Mouse (Mus musculus) lung, postnatal 0 days (tissue): ENCODE data around the gene Krt34. TPM values are rescaled to one million over a fixed set of nuclear protein-coding genes. Genes with fewer than 3 reads are reported as not detected.

Source experiments
- ATAC-seq: fragments of 200-750 bp; cut with Nextera tagmentation; 2 replicates; pipeline ENCODE4 v1.8.0; 2017; ENCODE audit warnings: moderate library complexity
- DNase-seq: peaks from one replicate; pipeline ENCODE4 v3.0.0-alpha.2; 2016; ENCODE audit warnings: low spot score
- H3K27ac ChIP-seq: fragments of 300-500 bp; sonication (generic); 2 replicates; pipeline ENCODE4 v1.5.1; 2014; ENCODE audit warnings: antibody characterized with exemption, mild to moderate bottlenecking, low read length, mixed read lengths
- H3K27me3 ChIP-seq: fragments of 300-500 bp; sonication (generic); replicated peaks from 2 replicates; pipeline ENCODE4 v1.6.1; 2014; ENCODE audit warnings: low read length, mixed read lengths; ENCODE audit not compliant: insufficient read depth
- H3K36me3 ChIP-seq: fragments of 300-500 bp; sonication (generic); 2 replicates; pipeline ENCODE4 v1.6.1; 2014; ENCODE audit warnings: low read length, mixed read lengths; ENCODE audit not compliant: insufficient read depth
- H3K4me1 ChIP-seq: fragments of 300-500 bp; sonication (generic); 2 replicates; pipeline ENCODE4 v1.6.1; 2014; ENCODE audit warnings: antibody characterized with exemption, low read depth, low read length, mixed read lengths; ENCODE audit not compliant: insufficient read depth
- H3K4me2 ChIP-seq: fragments of 300-500 bp; sonication (generic); replicated peaks from 2 replicates; pipeline ENCODE4 v1.6.1; 2014; ENCODE audit warnings: low read depth, mild to moderate bottlenecking, low read length, moderate library complexity, mixed read lengths
- H3K4me3 ChIP-seq: fragments of 300-500 bp; sonication (generic); 2 replicates; pipeline ENCODE4 v1.5.1; 2014; ENCODE audit warnings: low read depth, low read length
- H3K9ac ChIP-seq: fragments of 300-500 bp; sonication (generic); replicated peaks from 2 replicates; pipeline ENCODE4 v1.6.1; 2014; ENCODE audit warnings: low read depth, mild to moderate bottlenecking
- H3K9me3 ChIP-seq: fragments of 300-500 bp; sonication (generic); 2 replicates; pipeline ENCODE4 v1.6.1; 2016; ENCODE audit warnings: low read length, mixed read lengths
- CTCF ChIP-seq: IDR thresholded peaks from 2 replicates; pipeline ENCODE4 v1.5.1; 2016; ENCODE audit warnings: antibody characterized with exemption, mild to moderate bottlenecking
- EP300 ChIP-seq: IDR thresholded peaks from 2 replicates; pipeline ENCODE4 v1.6.1; 2016; ENCODE audit warnings: antibody characterized with exemption, mild to moderate bottlenecking, control low read depth
- WGBS: fragments of 180-500 bp; shearing (Covaris S2); extraction: QIAGEN DNeasy Blood & Tissue Kit; methylation state at CpG from one replicate; pipeline ENCODE4 v1.1.7; 2014; 5-methylcytosine and 5-hydroxymethylcytosine counted together
- polyA plus RNA-seq: library from polyadenylated mRNA; unstranded; fragments of >200 nt; fragmentation: Nextera tagmentation; extraction: Ambion mirVana; gene quantifications from 2 replicates; pipeline ENCODE4 v1.2.1, GENCODE M21; 2015

The Krt34 gene
- polyA plus RNA-seq, 1 experiment from 2014 or later, result 0.11 TPM

DNA sequence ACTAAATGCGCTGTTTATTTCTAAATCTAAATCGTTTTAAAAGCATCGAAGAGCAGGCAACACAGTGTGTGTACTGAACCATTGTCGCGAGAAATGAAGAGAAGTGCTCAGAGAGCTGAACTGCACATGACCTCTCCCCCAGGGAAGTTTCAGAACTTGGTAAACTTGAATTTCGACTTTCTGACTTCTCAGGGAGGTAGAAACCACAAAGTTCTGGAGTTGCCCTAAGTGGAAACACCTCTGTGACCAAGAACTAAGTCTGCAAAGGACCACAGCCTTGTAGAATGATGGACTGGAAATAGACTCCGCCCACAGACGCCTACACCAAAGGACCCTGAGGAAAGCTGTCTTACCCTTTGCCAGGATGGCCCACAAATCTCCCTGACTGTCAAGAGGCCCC is 35.4 kb downstream of the Krt34 start:
- no peaks in the 10 kb centered on the region for H3K27me3 ChIP-seq
- TF ChIP-seq CTCF (no peak), EP300 (no peak)
- no peaks in the 10 kb centered on the region for H3K36me3 ChIP-seq
- no peaks in the 10 kb centered on the region for H3K4me1 ChIP-seq
- H3K4me3 ChIP-seq, result no peak overlapping the region
- H3K27ac ChIP-seq, result no peak overlapping the region
- H3K4me2 ChIP-seq, result no peak overlapping the region
- ATAC-seq (peak; percentile 55), DNase-seq (peak; percentile 54)
- WGBS, result 54% methylated on average over 8 of the region's 8 CpGs
- no peak overlapping the region for H3K9ac ChIP-seq
- H3K9me3 ChIP-seq, result no peaks in the 10 kb centered on the region

DNA sequence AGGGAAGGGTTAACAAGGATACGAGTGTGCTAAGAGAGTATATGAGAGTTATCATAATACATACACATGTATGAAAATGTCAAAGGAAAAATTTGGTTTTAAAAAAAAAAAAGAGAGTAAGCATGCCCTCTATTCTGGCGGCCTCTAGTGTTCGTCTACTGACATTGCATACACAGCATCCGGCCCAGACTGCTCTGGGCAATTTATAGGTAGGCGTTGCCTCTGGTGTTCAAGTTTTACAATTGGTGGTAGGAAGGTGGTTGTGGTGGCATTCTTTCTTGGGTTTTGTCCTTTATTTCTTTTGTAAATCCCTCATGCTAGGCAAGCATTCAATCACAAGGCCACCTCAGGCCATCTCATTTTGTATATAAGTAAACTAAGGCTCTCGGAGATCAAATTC is 36.5 kb downstream of the Krt34 start:
- H3K36me3 ChIP-seq, result no peaks in the 10 kb centered on the region
- H3K9me3 ChIP-seq, result no peaks in the 10 kb centered on the region
- TF ChIP-seq EP300, result no peak
- peak; percentile 86 for TF ChIP-seq CTCF
- no peak overlapping the region for H3K27ac ChIP-seq
- DNase-seq (peak; percentile 79), ATAC-seq (no peak)
- H3K4me3 ChIP-seq, result no peak overlapping the region
- WGBS, result 20% methylated on average over 6 of the region's 6 CpGs
- no peaks in the 10 kb centered on the region for H3K4me1 ChIP-seq
- no peak overlapping the region for H3K9ac ChIP-seq
- H3K27me3 ChIP-seq, result no peaks in the 10 kb centered on the region
- no peak overlapping the region for H3K4me2 ChIP-seq

DNA sequence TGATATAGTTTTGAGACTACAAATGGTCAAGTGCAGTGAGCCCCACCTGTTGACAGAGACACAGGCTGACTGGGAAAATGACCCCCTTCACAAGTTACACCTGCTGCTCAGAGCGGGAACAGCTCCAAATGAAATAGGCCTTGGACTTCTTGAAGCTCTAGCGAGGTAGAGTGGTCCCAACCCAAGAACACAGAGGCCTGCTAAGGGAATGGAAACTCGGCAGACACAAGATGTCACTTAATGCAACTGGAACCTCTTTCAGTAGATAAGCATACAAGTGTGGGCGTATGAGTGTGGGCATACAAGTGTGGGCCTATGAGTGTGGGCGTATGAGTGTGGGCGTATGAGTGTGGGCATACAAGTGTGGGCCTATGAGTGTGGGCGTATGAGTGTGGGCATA is 42.3 kb downstream of the Krt34 start:
- Histone ChIP-seq H3K4me3 (no peak overlapping the region), H3K27me3 (no peaks in the 10 kb centered on the region), H3K4me1 (no peaks in the 10 kb centered on the region), H3K9me3 (no peaks in the 10 kb centered on the region), H3K27ac (no peak overlapping the region), H3K4me2 (no peak overlapping the region), H3K36me3 (no peaks in the 10 kb centered on the region), H3K9ac (no peak overlapping the region)
- no peak for TF ChIP-seq EP300
- no peak for TF ChIP-seq CTCF
- DNase-seq (no peak), ATAC-seq (0 out of 2 replicates have a peak, but pooled peaks have one; percentile 17)
- 65% methylated on average over 7 of the region's 7 CpGs for WGBS

DNA sequence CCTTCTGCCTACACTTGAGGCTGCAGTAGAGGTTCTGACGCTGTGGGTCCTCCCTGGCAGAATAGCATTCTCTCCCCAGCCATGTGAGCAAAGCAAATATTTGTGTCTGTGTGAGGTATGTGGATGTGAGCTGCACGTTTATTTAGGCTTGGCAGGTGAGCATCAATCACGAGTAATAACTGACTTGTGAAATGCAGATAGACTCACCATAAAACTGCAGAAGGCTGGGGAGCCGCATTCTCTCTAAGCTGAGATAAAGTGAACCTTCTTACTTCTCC is 47.0 kb downstream of the Krt34 start:
- H3K4me3 ChIP-seq, result no peak overlapping the region
- no peak overlapping the region for H3K4me2 ChIP-seq
- DNase-seq (peak; percentile 18), ATAC-seq (peak; percentile 75)
- H3K36me3 ChIP-seq, result no peaks in the 10 kb centered on the region
- H3K27me3 ChIP-seq, result no peaks in the 10 kb centered on the region
- H3K27ac ChIP-seq, result no peak overlapping the region
- H3K9ac ChIP-seq, result no peak overlapping the region
- 25% methylated on average over 4 of the region's 4 CpGs for whole genome bisulfite sequencing
- H3K4me1 ChIP-seq, result no peaks in the 10 kb centered on the region
- TF ChIP-seq CTCF (no peak), EP300 (no peak)
- no peaks in the 10 kb centered on the region for H3K9me3 ChIP-seq

DNA sequence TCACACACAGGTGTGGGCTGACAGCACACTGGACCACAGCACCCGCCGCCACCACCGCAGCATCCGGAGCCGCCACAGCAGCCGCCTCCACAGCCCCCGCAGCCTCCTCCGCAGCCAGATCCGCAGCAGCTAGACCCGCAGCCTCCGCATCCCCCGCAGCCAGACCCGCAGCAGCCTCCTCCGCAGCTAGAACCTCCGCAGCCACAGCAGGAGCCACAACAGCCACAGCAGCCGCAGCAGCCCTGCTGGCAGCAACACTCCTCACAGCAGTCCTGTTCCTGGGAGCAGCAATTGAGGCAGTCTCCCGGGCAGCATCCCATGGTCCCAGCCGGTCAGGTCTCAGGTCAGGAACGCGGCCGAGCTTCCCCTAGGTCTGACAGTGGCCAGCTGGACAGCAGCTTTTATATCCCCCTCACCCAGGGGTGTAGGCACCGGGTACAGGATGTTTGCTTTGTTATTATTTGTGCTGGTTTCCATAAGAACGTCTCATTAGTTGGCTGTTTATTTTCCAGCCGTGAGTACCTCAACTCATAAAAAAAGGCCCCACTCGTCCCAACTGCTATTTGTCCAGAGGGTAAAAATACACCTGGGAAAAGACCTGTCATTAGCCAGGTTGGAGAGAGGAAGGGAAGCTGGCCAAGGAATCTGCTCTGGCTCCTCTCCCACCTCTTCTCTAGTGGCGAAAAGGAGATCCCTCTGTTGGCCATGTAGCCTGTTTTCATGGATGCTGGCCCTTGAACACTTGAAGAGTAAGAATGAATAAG is 47.6 kb downstream of the Krt34 start, which contains the start of gene Krtap17-1:
TSS of gene Krtap17-1 (minus strand) at position 375 of the 764 bp plus-strand sequence.
- no peak within 1 kb of the TSS for H3K9ac ChIP-seq
- no peaks in the 10 kb centered on the region for H3K9me3 ChIP-seq
- 12% methylated on average over 23 of the region's 26 CpGs for WGBS
- no peak within 1 kb of the TSS for H3K27ac ChIP-seq
- TF ChIP-seq EP300, result no peak
- TF ChIP-seq CTCF, result no peak; the same call in 1 of the 2 replicates
- ATAC-seq, result peak; percentile 58
- no peak within 1 kb of the TSS for H3K4me2 ChIP-seq
- H3K27me3 ChIP-seq, result no peaks in the 10 kb centered on the region
- no peak for DNase-seq
- no peak within 1 kb of the TSS for H3K4me3 ChIP-seq
- H3K36me3 ChIP-seq, result no peaks in the 10 kb centered on the region
- H3K4me1 ChIP-seq, result no peaks in the 10 kb centered on the region

DNA sequence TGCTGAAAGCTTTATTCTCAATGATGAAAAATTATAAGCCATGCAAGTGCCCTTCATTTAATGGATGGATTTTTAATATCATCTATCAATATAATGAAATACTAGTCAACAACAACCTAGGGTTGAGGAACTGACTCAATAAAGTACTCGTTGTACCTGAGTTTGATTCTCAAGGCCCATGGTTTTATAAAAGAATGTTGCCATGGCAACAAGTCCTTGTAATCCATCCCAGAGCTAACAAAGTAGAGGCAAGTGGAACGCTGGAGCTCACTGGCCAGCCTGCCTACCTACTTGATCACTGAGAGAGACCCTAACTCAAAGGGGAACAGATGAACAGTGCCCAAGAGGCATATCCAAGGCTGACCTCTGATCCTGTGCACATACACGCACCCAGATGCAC is 50.8 kb downstream of the Krt34 start:
- no peaks in the 10 kb centered on the region for H3K9me3 ChIP-seq
- TF ChIP-seq EP300 (no peak), CTCF (no peak)
- DNase-seq (no peak), ATAC-seq (no peak)
- H3K27me3 ChIP-seq, result no peaks in the 10 kb centered on the region
- H3K9ac ChIP-seq, result no peak overlapping the region
- H3K4me3 ChIP-seq, result no peak overlapping the region
- H3K36me3 ChIP-seq, result no peaks in the 10 kb centered on the region
- H3K4me2 ChIP-seq, result no peak overlapping the region
- no peaks in the 10 kb centered on the region for H3K4me1 ChIP-seq
- no peak overlapping the region for H3K27ac ChIP-seq
- WGBS, result 65% methylated on average over 3 of the region's 3 CpGs
